Mouse (Mus musculus) ES-Bruce4 (cell line): ENCODE measurements around the gene Wwc2.

Experiments used
- CTCF ChIP-seq: IDR thresholded peaks from one replicate; pipeline ENCODE4 v1.8.1; 2011; ENCODE audit warnings: low read depth, low read length
- EP300 ChIP-seq: IDR thresholded peaks from 2 replicates; pipeline ENCODE4 v1.6.1; 2011; ENCODE audit warnings: low read depth, low read length; ENCODE audit not compliant: insufficient read depth
- POLR2A ChIP-seq: IDR thresholded peaks from one replicate; pipeline ENCODE4 v1.8.1; 2011; ENCODE audit warnings: low read length; ENCODE audit not compliant: insufficient read depth

DNA sequence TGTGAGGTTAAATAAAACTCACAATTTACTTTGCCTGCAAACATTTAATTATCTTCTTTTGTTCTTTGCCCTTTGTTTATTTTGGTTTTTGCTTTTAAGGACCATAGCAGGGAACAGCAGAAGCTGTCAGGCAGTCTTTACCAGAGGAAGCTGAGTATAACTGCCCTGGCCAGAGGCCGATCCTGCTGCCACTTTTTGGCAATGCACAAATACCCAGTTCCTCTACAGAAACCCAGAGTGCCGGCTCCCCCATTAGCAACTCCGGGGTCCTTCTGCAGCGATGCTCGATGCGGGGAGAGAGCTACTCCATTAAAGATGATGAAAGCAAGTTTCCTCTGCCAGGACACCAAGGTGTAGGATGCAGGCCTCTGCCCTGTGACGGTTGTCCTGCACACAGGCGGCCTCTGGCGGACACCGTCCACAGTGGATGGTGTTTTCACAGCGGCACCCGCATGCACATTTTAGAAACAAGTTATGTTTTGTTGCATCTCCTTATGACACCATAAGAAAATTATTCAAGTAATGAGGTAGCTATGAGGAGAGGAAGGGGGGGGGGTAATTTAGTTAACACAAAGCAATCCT, 62.0 kb downstream of the Wwc2 start:
- TF ChIP-seq POLR2A (no peak), CTCF (peak; percentile 30), EP300 (no peak)
